Mouse (Mus musculus) MEL (cell line): ENCODE measurements around the gene Wiz.

Experiments used
- CTCF ChIP-seq, 3 experiments: IDR thresholded peaks in 2 of 3; conservative IDR thresholded peaks in 1 of 3; 2 replicates each; pipeline ENCODE4 v1.5.1; 2011 to 2012; ENCODE audit warnings: low read length in 3 of 3, low read depth in 2 of 3, mild to moderate bottlenecking in 2 of 3, improper control_type of control experiment in 1 of 3, inconsistent platforms in 1 of 3, mixed read lengths in 1 of 3, moderate library complexity in 1 of 3; ENCODE audit not compliant: control insufficient read depth in 1 of 3, insufficient read depth in 1 of 3, poor library complexity in 1 of 3, severe bottlenecking in 1 of 3
- E2F4 ChIP-seq: IDR thresholded peaks from 2 replicates; pipeline ENCODE4 v1.6.1; 2011; ENCODE audit warnings: low read depth, low read length, improper control_type of control experiment, borderline replicate concordance
- EP300 ChIP-seq, 2 experiments: IDR thresholded peaks; 2 replicates each; pipeline ENCODE4 v1.6.1; 2011; ENCODE audit warnings: improper control_type of control experiment in 2 of 2, low read length in 2 of 2, low read depth in 1 of 2, mild to moderate bottlenecking in 1 of 2
- MEF2A ChIP-seq: IDR thresholded peaks from 2 replicates; pipeline ENCODE4 v1.6.1; 2014; ENCODE audit warnings: low read depth, mild to moderate bottlenecking, inconsistent platforms, low read length, improper control_type of control experiment; ENCODE audit not compliant: poor library complexity, insufficient replicate concordance, severe bottlenecking; ENCODE audit errors: extremely low read depth
- POLR2A ChIP-seq, 2 experiments: IDR thresholded peaks; 2 replicates each; pipeline ENCODE4 v1.6.1; 2011 to 2012; ENCODE audit warnings: low read length in 2 of 2, mild to moderate bottlenecking in 2 of 2, control low read depth in 1 of 2, improper control_type of control experiment in 1 of 2, low read depth in 1 of 2, moderate library complexity in 1 of 2; ENCODE audit not compliant: control insufficient read depth in 1 of 2, insufficient read depth in 1 of 2, poor library complexity in 1 of 2
- POLR2AphosphoS2 ChIP-seq: IDR thresholded peaks from 2 replicates; pipeline ENCODE4 v1.6.1; 2011; ENCODE audit warnings: low read length, improper control_type of control experiment
- TAL1 ChIP-seq: IDR thresholded peaks from 2 replicates; pipeline ENCODE4 v1.6.1; 2012; ENCODE audit warnings: mild to moderate bottlenecking, inconsistent platforms, low read length, moderate library complexity, mixed read lengths
- USF2 ChIP-seq, 2 experiments: IDR thresholded peaks; 2 replicates each; pipeline ENCODE4 v1.6.1; 2011 to 2012; ENCODE audit warnings: improper control_type of control experiment in 2 of 2, low read length in 2 of 2, borderline replicate concordance in 1 of 2, inconsistent platforms in 1 of 2, low read depth in 1 of 2, mild to moderate bottlenecking in 1 of 2; ENCODE audit not compliant: insufficient read depth in 1 of 2
- ZNF384 ChIP-seq: IDR thresholded peaks from 2 replicates; pipeline ENCODE4 v1.6.1; 2012; ENCODE audit warnings: low read depth, mild to moderate bottlenecking, inconsistent platforms, low read length, improper control_type of control experiment

- no peak for TF ChIP-seq POLR2A (IDR thresholded peaks at IDR 0.05; ENCODE audit: control insufficient read depth in 1 of 2, insufficient read depth in 1 of 2, low read depth in 1 of 2, low read length in 2 of 2, poor library complexity in 1 of 2)
- TF ChIP-seq EP300 (IDR thresholded peaks at IDR 0.05; ENCODE audit: low read depth in 1 of 2, low read length in 2 of 2) = peak; percentile 39 to 40; a peak in 3 of 4 replicates
- no peak for TF ChIP-seq E2F4
- TF ChIP-seq MEF2A = 0 out of 2 replicates have a peak, but pooled peaks have one; percentile 26
- peak; percentile 77 to 90 (median 83) for TF ChIP-seq CTCF (IDR thresholded peaks at IDR 0.05 in 2 of 3, conservative IDR thresholded peaks at IDR 0.05 in 1 of 3; ENCODE audit: control insufficient read depth in 1 of 3, insufficient read depth in 1 of 3, low read depth in 2 of 3, low read length in 3 of 3, poor library complexity in 1 of 3, severe bottlenecking in 1 of 3)
- TF ChIP-seq USF2 (IDR thresholded peaks at IDR 0.05; ENCODE audit: borderline replicate concordance in 1 of 2, insufficient read depth in 1 of 2, low read depth in 1 of 2, low read length in 2 of 2) = no peak
- peak; percentile 23; the same call in 1 of the 2 replicates for TF ChIP-seq TAL1
- no peak for TF ChIP-seq ZNF384
- TF ChIP-seq POLR2AphosphoS2 = no peak
Measured at GRCm38 (mm10) chr17:32349037-32349732, 40.1 kb downstream of the Wiz start.
